Mouse (Mus musculus) lung, embryonic 16.5 days (tissue): ENCODE data around the gene Sumo1. TPM values are rescaled to one million over a fixed set of nuclear protein-coding genes. Genes with fewer than 3 reads are reported as not detected.

Source experiments
- ATAC-seq: fragments of 200-750 bp; cut with Nextera tagmentation; 2 replicates; pipeline ENCODE4 v1.8.0; 2017; ENCODE audit warnings: low read depth, mild to moderate bottlenecking, moderate library complexity
- H3K27ac ChIP-seq: fragments of 300-500 bp; sonication (generic); 2 replicates; pipeline ENCODE4 v1.5.1; 2014; ENCODE audit warnings: mild to moderate bottlenecking, control low read depth, low read length
- H3K27me3 ChIP-seq: fragments of 300-500 bp; sonication (generic); 2 replicates; pipeline ENCODE4 v1.6.1; 2014; ENCODE audit warnings: low read depth, low read length, mixed read lengths; ENCODE audit not compliant: control insufficient read depth, insufficient read depth
- H3K36me3 ChIP-seq: fragments of 300-500 bp; sonication (generic); 2 replicates; pipeline ENCODE4 v1.6.1; 2014; ENCODE audit warnings: low read length; ENCODE audit not compliant: control insufficient read depth, insufficient read depth
- H3K4me1 ChIP-seq: fragments of 300-500 bp; sonication (generic); replicated peaks from 2 replicates; pipeline ENCODE4 v1.6.1; 2014; ENCODE audit warnings: low read length, mixed read lengths; ENCODE audit not compliant: control insufficient read depth, insufficient read depth
- H3K4me2 ChIP-seq: fragments of 300-500 bp; sonication (generic); 2 replicates; pipeline ENCODE4 v1.6.1; 2014; ENCODE audit warnings: low read depth, low read length, control low read depth
- H3K4me3 ChIP-seq: fragments of 300-500 bp; sonication (generic); 2 replicates; pipeline ENCODE4 v1.5.1; 2014; ENCODE audit warnings: mild to moderate bottlenecking, low read length, control low read depth
- H3K9ac ChIP-seq: fragments of 300-500 bp; sonication (generic); 2 replicates; pipeline ENCODE4 v1.6.1; 2014; ENCODE audit warnings: low read length, control low read depth
- H3K9me3 ChIP-seq: fragments of 300-500 bp; sonication (generic); 2 replicates; pipeline ENCODE4 v1.6.1; 2016; ENCODE audit warnings: low read length; ENCODE audit not compliant: control insufficient read depth
- WGBS: fragments of 180-500 bp; shearing (Covaris S2); extraction: QIAGEN DNeasy Blood & Tissue Kit; methylation state at CpG from one replicate; pipeline ENCODE4 v1.1.7; 2014; 5-methylcytosine and 5-hydroxymethylcytosine counted together
- polyA plus RNA-seq: library from polyadenylated mRNA; unstranded; fragments of >200 nt; fragmentation: Nextera tagmentation; extraction: Ambion mirVana; gene quantifications from 2 replicates; pipeline ENCODE4 v1.2.1, GENCODE M21; 2015

Gene Sumo1
- polyA plus RNA-seq, 1 experiment from 2014 or later, result 366 TPM

GRCm38 (mm10) chr1:59592359-59592758 is 78.3 kb downstream of the Sumo1 start:
- no peaks in the 10 kb centered on the region for H3K9me3 ChIP-seq
- H3K4me2 ChIP-seq, result peak overlapping the region; percentile 43
- no peaks in the 10 kb centered on the region for H3K27me3 ChIP-seq
- H3K4me3 ChIP-seq, result no peak overlapping the region; the same call in 1 of the 2 replicates
- 0 out of 2 replicates have a peak overlapping the region, but pooled peaks have one; percentile 34 for H3K9ac ChIP-seq
- H3K27ac ChIP-seq, result peak overlapping the region; percentile 64
- no peak for ATAC-seq
- 16% methylated on average over 10 of the region's 10 CpGs for WGBS
- H3K36me3 ChIP-seq, result no peaks in the 10 kb centered on the region
- H3K4me1 ChIP-seq, result peaks cover 28% of the 10 kb centered on the region

GRCm38 (mm10) chr1:59589271-59589670 is 81.4 kb downstream of the Sumo1 start:
- 38% methylated on average over 1 of the region's 1 CpGs for WGBS
- H3K27me3 ChIP-seq, result no peaks in the 10 kb centered on the region
- ATAC-seq, result no peak

GRCm38 (mm10) chr1:59584656-59585410 is 85.8 kb downstream of the Sumo1 start:
- Histone ChIP-seq H3K4me3 (0 out of 2 replicates have a peak overlapping the region, but pooled peaks have one; percentile 12), H3K27me3 (no peaks in the 10 kb centered on the region), H3K36me3 (no peaks in the 10 kb centered on the region), H3K9ac (no peak overlapping the region), H3K9me3 (no peaks in the 10 kb centered on the region), H3K27ac (no peak overlapping the region), H3K4me2 (peak overlapping the region; percentile 49), H3K4me1 (peaks cover 16% of the 10 kb centered on the region)
- 15% methylated on average over 18 of the region's 18 CpGs for WGBS
- peak; percentile 31; the same call in 1 of the 2 replicates for ATAC-seq

More at GRCm38 (mm10) chr1:59589271-59589670, 81.4 kb downstream of the Sumo1 start:
- Histone ChIP-seq H3K4me3 (no peak overlapping the region), H3K9ac (no peak overlapping the region), H3K4me1 (peaks cover 31% of the 10 kb centered on the region), H3K9me3 (no peaks in the 10 kb centered on the region), H3K4me2 (no peak overlapping the region), H3K36me3 (no peaks in the 10 kb centered on the region), H3K27ac (no peak overlapping the region)

GRCm38 (mm10) chr1:59580880-59581279 is 89.8 kb downstream of the Sumo1 start:
- Histone ChIP-seq H3K27ac (peak overlapping the region; percentile 84), H3K9ac (no peak overlapping the region), H3K9me3 (no peaks in the 10 kb centered on the region), H3K4me3 (no peak overlapping the region), H3K4me2 (no peak overlapping the region), H3K27me3 (no peaks in the 10 kb centered on the region), H3K36me3 (no peaks in the 10 kb centered on the region), H3K4me1 (peaks cover 25% of the 10 kb centered on the region)
- no peak for ATAC-seq
- WGBS, result 53% methylated on average over 3 of the region's 3 CpGs

- H3K9me3 ChIP-seq, result no peaks in the 10 kb centered on the region
- H3K9ac ChIP-seq, result no peak overlapping the region
- H3K27me3 ChIP-seq, result no peaks in the 10 kb centered on the region
- no peak overlapping the region for H3K4me3 ChIP-seq
- peaks cover 25% of the 10 kb centered on the region for H3K4me1 ChIP-seq
- peak; percentile 86 for ATAC-seq
- no peaks in the 10 kb centered on the region for H3K36me3 ChIP-seq
- H3K27ac ChIP-seq, result peak overlapping the region; percentile 84
- 4% methylated on average over 8 of the region's 8 CpGs for WGBS
- H3K4me2 ChIP-seq, result peak overlapping the region; percentile 13
These were observed 90.4 kb downstream of the Sumo1 start for GRCm38 (mm10) chr1:59580131-59580751.

- Histone ChIP-seq H3K9ac (no peak overlapping the region; the same call in 1 of the 2 replicates), H3K27ac (peak overlapping the region; percentile 84), H3K36me3 (no peaks in the 10 kb centered on the region), H3K4me1 (peaks cover 25% of the 10 kb centered on the region), H3K4me3 (no peak overlapping the region), H3K9me3 (no peaks in the 10 kb centered on the region), H3K27me3 (no peaks in the 10 kb centered on the region), H3K4me2 (no peak overlapping the region)
- ATAC-seq, result peak; percentile 26
- 8% methylated on average over 5 of the region's 5 CpGs for WGBS
These were observed 91.3 kb downstream of the Sumo1 start for GRCm38 (mm10) chr1:59579327-59579726.

- no peak overlapping the region for H3K4me3 ChIP-seq
- no peak overlapping the region for H3K9ac ChIP-seq
- H3K4me1 ChIP-seq, result peaks cover 23% of the 10 kb centered on the region
- no peak for ATAC-seq
- no peaks in the 10 kb centered on the region for H3K27me3 ChIP-seq
- 36% methylated on average over 4 of the region's 4 CpGs for WGBS
- no peak overlapping the region for H3K4me2 ChIP-seq
- no peaks in the 10 kb centered on the region for H3K9me3 ChIP-seq
- no peak overlapping the region; the same call in 1 of the 2 replicates for H3K27ac ChIP-seq
- no peaks in the 10 kb centered on the region for H3K36me3 ChIP-seq
These were observed 91.9 kb downstream of the Sumo1 start for GRCm38 (mm10) chr1:59578770-59579169.

GRCm38 (mm10) chr1:59574262-59575187 is 96.1 kb downstream of the Sumo1 start:
- 0 out of 2 replicates have a peak, but pooled peaks have one; percentile 26 for ATAC-seq
- Histone ChIP-seq H3K4me2 (peak overlapping the region; percentile 41; the same call in 1 of the 2 replicates), H3K9ac (peak overlapping the region; percentile 43), H3K27ac (no peak overlapping the region), H3K4me3 (peak overlapping the region; percentile 18; the same call in 1 of the 2 replicates), H3K36me3 (no peaks in the 10 kb centered on the region), H3K4me1 (peaks cover 9% of the 10 kb centered on the region), H3K27me3 (no peaks in the 10 kb centered on the region), H3K9me3 (no peaks in the 10 kb centered on the region)
- 44% methylated on average over 21 of the region's 21 CpGs for WGBS
